Mouse (Mus musculus) liver, embryonic 16.5 days (tissue): ENCODE data around the gene Hist1h3f. TPM values are rescaled to one million over a fixed set of nuclear protein-coding genes. Genes with fewer than 3 reads are reported as not detected.
A peak's percentile ranks its signal among the peaks of the same experiment; 100 is the strongest.
"Not testable (repeated sequence)": the region's sequence is repeated elsewhere in the genome, so short reads cannot be mapped to it uniquely, and the experiment has no call there.

Experiments used
- ATAC-seq: fragments of 200-750 bp; cut with Nextera tagmentation; 2 replicates; pipeline ENCODE4 v1.8.0; 2017; ENCODE audit warnings: low read depth, mild to moderate bottlenecking, moderate number of reproducible peaks, moderate library complexity
- H3K27ac ChIP-seq: fragments of 300-500 bp; sonication (generic); 2 replicates; pipeline ENCODE4 v1.5.1; 2014; ENCODE audit warnings: mild to moderate bottlenecking, low read length
- H3K27me3 ChIP-seq: fragments of 300-500 bp; sonication (generic); 2 replicates; pipeline ENCODE4 v1.6.1; 2014; ENCODE audit warnings: low read depth, low read length, mixed read lengths; ENCODE audit not compliant: control insufficient read depth, insufficient read depth
- H3K36me3 ChIP-seq: fragments of 300-500 bp; sonication (generic); 2 replicates; pipeline ENCODE4 v1.6.1; 2014; ENCODE audit warnings: mild to moderate bottlenecking; ENCODE audit not compliant: control insufficient read depth, insufficient read depth
- H3K4me1 ChIP-seq: fragments of 300-500 bp; sonication (generic); 2 replicates; pipeline ENCODE4 v1.6.1; 2014; ENCODE audit warnings: low read depth, low read length, mixed read lengths; ENCODE audit not compliant: control insufficient read depth
- H3K4me2 ChIP-seq: fragments of 300-500 bp; sonication (generic); 2 replicates; pipeline ENCODE4 v1.6.1; 2014; ENCODE audit warnings: low read depth, low read length, mixed read lengths
- H3K4me3 ChIP-seq: fragments of 300-500 bp; sonication (generic); 2 replicates; pipeline ENCODE4 v1.5.1; 2014; ENCODE audit warnings: low read depth, mild to moderate bottlenecking, low read length
- H3K9ac ChIP-seq: fragments of 300-500 bp; sonication (generic); 2 replicates; pipeline ENCODE4 v1.6.1; 2014; ENCODE audit warnings: low read depth, low read length
- H3K9me3 ChIP-seq: fragments of 300-500 bp; sonication (generic); replicated peaks from 2 replicates; pipeline ENCODE4 v1.6.1; 2016; ENCODE audit warnings: low read length; ENCODE audit not compliant: control insufficient read depth
- WGBS: fragments of 180-500 bp; shearing (Covaris S2); extraction: QIAGEN DNeasy Blood & Tissue Kit; methylation state at CpG from one replicate; pipeline ENCODE4 v1.1.7; 2014; ENCODE audit not compliant: insufficient replicate concordance; 5-methylcytosine and 5-hydroxymethylcytosine counted together
- polyA plus RNA-seq: library from polyadenylated mRNA; unstranded; fragments of >200 nt; fragmentation: Nextera tagmentation; extraction: Ambion mirVana; gene quantifications from 2 replicates; pipeline ENCODE4 v1.2.1, GENCODE M21; 2015

The Hist1h3f gene
- polyA plus RNA-seq, 1 experiment from 2014 or later: 1.2 TPM

- Histone ChIP-seq H3K9me3 (no peaks in the 10 kb centered on the region), H3K4me1 (peaks cover 27% of the 10 kb centered on the region), H3K27ac (peak overlapping the region; percentile 98), H3K36me3 (no peaks in the 10 kb centered on the region), H3K9ac (peak overlapping the region; percentile 71), H3K4me3 (peak overlapping the region; percentile 60), H3K4me2 (peak overlapping the region; percentile 81), H3K27me3 (no peaks in the 10 kb centered on the region)
- 2% methylated on average over 18 of the region's 18 CpGs for WGBS
- ATAC-seq: no peak
Observed at GRCm38 (mm10) chr13:23562699-23563462, 19.0 kb downstream of the Hist1h3f start.

- Histone ChIP-seq H3K9me3 (no peaks in the 10 kb centered on the region), H3K4me2 (no peak overlapping the region), H3K27me3 (no peaks in the 10 kb centered on the region), H3K4me3 (no peak overlapping the region), H3K36me3 (no peaks in the 10 kb centered on the region), H3K9ac (no peak overlapping the region), H3K27ac (no peak overlapping the region), H3K4me1 (peaks cover 28% of the 10 kb centered on the region)
- no peak for ATAC-seq
- WGBS: 81% methylated on average over 2 of the region's 2 CpGs
Observed at GRCm38 (mm10) chr13:23564482-23564881, 20.6 kb downstream of the Hist1h3f start.

DNA sequence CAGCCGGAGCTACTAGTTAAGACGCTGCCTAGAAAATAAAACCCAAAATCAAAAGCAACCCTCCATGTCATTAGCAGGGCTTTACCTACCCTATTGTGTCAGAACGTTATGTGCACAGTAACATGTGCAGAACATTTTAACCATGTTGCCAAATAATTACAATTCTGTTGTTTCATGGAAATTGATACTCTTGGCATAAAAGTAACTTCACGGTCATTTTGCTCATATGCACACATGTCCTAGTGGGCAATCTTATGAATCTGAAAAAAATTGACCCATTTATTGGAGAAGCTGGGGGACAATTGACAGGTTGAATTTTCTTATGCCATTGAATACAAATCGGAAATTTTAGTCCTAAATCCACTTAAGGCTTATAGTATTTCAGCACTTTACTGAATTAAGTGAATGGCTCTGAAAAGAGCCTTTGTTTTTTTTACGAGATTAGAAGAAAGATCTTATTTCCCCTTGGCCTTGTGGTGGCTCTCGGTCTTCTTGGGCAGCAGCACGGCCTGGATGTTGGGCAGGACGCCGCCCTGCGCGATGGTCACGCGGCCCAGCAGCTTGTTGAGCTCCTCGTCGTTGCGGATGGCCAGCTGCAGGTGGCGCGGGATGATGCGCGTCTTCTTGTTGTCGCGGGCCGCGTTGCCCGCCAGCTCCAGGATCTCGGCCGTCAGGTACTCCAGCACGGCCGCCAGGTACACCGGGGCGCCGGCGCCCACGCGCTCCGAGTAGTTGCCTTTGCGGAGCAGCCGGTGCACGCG is 26.6 kb downstream of the Hist1h3f start:
- 2% methylated on average over 18 of the region's 41 CpGs for WGBS
- Histone ChIP-seq H3K9ac (peak overlapping the region; percentile 70), H3K4me3 (peak overlapping the region; percentile 63), H3K4me1 (peaks cover 10% of the 10 kb centered on the region), H3K27ac (peak overlapping the region; percentile 98), H3K4me2 (peak overlapping the region; percentile 65)
- H3K27me3 ChIP-seq, H3K36me3 ChIP-seq, ATAC-seq, H3K9me3 ChIP-seq: not testable (repeated sequence)

GRCm38 (mm10) chr13:23571022-23571503 is 27.2 kb downstream of the Hist1h3f start, which contains the start of the genes Hist1h2ae and Hist1h2bg:
TSS of gene Hist1h2ae (minus strand) at chr13:23571220.
TSS of gene Hist1h2bg (plus strand) at chr13:23571396.
- Histone ChIP-seq H3K4me2 (peak within 1 kb of the TSS; percentile 79), H3K27ac (peak within 1 kb of the TSS; percentile 98), H3K27me3 (no peaks in the 10 kb centered on the region), H3K9ac (peak within 1 kb of the TSS; percentile 73), H3K36me3 (no peaks in the 10 kb centered on the region), H3K4me1 (peaks cover 7% of the 10 kb centered on the region), H3K4me3 (peak within 1 kb of the TSS; percentile 63), H3K9me3 (no peaks in the 10 kb centered on the region)
- under 1% methylated on average over 18 of the region's 18 CpGs for WGBS
- ATAC-seq: peak; percentile 75

DNA sequence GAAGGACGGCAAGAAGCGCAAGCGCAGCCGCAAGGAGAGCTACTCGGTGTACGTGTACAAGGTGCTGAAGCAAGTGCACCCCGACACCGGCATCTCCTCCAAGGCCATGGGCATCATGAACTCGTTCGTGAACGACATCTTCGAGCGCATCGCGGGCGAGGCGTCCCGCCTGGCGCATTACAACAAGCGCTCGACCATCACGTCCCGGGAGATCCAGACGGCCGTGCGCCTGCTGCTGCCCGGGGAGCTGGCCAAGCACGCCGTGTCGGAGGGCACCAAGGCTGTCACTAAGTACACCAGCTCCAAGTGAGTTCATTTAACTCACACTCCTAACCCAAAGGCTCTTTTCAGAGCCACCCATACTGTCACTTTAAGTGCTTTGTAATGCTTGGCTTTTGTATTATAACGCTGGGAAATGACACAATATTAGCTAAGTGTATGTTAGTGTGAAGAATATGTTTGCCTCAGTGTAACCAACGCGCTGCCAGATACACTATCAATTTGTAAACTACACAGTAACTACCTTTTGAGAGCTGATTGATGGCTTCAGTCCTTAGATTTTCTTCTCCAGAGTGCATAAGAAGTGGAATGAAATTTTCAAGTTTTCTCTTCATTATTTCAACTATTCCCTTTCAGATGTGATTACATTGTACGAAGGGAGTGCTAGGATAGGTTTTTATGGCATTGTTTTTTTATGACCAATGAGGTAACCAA is 27.8 kb downstream of the Hist1h3f start:
- peak overlapping the region; percentile 63 for H3K4me3 ChIP-seq
- peak overlapping the region; percentile 98 for H3K27ac ChIP-seq
- H3K4me2 ChIP-seq: peak overlapping the region; percentile 79
- H3K9ac ChIP-seq: peak overlapping the region; percentile 73
- 0% methylated on average over 9 of the region's 34 CpGs for WGBS
- not testable (repeated sequence) for H3K36me3 ChIP-seq, H3K4me1 ChIP-seq, H3K9me3 ChIP-seq, H3K27me3 ChIP-seq
- ATAC-seq: peak; percentile 0; the same call in 1 of the 2 replicates

DNA sequence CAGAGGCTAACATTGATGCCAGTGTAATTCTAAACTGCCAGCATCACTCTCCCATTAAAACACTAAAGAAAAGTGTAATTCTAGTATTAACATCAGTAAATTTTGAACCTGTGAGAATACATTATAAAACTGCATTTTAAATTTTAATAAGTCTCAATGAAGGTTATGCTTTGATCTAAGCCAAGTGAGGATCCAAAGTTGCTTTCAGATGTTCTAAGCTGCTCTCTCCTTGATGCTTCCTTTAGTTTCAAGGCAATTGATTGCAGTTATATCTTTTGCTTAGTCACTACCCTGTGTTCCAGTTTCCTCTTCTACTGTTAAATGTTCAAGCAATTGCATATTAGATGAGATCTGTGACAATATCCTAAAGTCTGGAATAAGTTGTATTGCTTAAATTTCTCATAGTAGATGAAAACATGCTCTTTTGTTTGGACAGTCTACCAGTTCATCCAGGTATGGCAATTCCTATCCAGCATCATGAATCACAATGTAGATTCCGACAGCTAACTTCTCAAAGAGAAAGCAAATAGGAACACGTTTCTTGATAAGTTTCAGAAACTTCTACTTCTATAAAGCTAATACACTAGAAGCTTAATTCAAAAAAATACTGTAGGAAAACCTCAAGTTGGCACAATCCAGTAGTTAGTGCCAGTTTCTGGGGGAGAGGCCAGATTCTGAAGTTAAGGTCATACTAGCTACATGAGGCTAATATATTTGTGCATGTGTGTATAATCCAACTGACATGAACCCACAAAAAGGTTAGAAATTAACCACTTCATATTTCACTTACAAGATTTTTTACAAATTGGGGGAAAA is 28.6 kb downstream of the Hist1h3f start:
- peak overlapping the region; percentile 73 for H3K9ac ChIP-seq
- WGBS: 20% methylated on average over 2 of the region's 2 CpGs
- no peaks in the 10 kb centered on the region for H3K9me3 ChIP-seq
- H3K27me3 ChIP-seq: no peaks in the 10 kb centered on the region
- peaks cover 16% of the 10 kb centered on the region for H3K4me1 ChIP-seq
- peak overlapping the region; percentile 98 for H3K27ac ChIP-seq
- no peaks in the 10 kb centered on the region for H3K36me3 ChIP-seq
- peak overlapping the region; percentile 79 for H3K4me2 ChIP-seq
- no peak for ATAC-seq
- peak overlapping the region; percentile 63 for H3K4me3 ChIP-seq

DNA sequence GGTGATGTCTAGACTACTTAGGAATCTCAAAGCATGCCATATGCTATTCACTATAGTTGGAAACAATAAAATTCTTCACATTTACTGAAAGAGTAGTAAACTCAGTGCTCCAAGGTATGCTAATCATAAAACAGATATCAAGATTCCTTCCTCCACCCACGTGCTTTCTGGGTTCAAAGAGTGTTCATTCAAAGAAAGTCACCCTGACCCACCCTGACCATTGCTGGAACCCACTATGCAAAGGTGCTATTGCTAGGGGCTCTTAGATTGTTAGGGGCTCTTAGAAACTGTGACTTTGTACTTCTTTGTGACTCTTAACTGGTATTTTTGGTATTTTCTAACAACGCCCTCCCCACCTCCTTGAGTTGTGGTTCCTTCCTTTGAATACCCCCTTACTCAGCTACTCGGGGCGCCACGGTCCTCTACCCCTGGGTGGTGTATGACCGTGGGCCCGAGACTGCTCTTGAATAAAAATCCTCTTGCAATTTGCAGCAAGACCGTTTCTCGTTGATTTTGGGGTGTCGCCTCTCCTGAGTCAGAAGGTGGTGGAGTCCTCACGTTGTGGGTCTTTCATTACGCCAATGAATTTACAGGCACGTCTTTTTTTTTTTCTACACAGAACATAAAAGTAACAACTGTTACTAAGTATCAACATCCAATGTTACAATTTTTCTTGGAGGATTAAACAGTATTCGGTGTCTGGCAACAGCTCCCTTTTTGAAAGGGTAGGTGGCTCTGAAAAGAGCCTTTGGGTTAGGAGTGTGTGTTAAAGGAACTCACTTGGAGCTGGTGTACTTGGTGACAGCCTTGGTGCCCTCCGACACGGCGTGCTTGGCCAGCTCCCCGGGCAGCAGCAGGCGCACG is 29.4 kb downstream of the Hist1h3f start:
- Histone ChIP-seq H3K4me1 (peaks cover 17% of the 10 kb centered on the region), H3K27ac (peak overlapping the region; percentile 98), H3K9ac (peak overlapping the region; percentile 73), H3K4me3 (peak overlapping the region; percentile 63), H3K4me2 (peak overlapping the region; percentile 79)
- ATAC-seq, H3K27me3 ChIP-seq, H3K36me3 ChIP-seq, H3K9me3 ChIP-seq: not testable (repeated sequence)
- 4% methylated on average over 17 of the region's 20 CpGs for WGBS
